Mouse (Mus musculus): ENCODE data around the gene Slc32a1. TPM values are rescaled to one million over a fixed set of nuclear protein-coding genes. Genes with fewer than 3 reads are reported as not detected.

The Slc32a1 gene
- not detected for polyA plus RNA-seq (2017; shearing (Covaris generic))

DNA sequence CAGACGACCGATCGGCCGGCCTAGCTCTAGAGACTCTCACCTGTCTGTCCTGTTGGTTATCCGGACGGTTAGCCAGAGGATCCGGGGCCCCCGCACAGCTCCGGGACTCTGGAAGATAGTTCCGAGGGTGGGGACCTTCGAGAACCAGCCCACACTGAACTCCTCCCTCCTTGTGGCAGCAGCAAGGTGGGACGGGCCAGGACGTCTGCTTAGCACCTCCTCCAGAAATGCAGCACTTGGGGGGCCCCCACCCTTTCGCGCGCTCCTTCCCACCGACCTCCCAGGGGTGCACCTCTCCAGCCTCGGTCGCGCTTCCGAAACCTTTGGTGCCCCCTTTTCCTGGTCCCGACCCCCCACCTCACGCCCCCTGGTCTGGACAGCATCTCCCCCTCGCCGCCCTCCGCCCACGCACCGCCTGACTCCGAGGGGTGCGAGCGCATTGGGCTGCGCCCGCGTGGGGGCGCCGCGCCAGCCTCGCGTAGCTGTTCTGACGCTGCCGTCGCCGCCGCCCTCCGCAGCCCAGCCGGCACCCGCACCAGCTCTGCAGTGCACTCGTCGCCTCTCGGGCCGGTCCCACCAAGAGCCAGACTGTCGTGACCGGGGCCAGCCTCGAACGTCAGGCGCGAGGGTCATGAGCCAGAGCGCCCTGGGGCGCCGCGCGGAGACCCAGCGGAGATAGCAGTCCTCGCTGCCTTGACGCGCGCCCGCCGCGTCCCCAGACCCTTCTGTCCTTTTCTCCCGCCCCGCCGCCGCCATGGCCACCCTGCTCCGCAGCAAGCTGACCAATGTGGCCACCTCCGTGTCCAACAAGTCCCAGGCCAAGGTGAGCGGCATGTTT is at the start of gene Slc32a1:
TSS of gene Slc32a1 (plus strand) at position 280 of the 838 bp plus-strand sequence.

DNA sequence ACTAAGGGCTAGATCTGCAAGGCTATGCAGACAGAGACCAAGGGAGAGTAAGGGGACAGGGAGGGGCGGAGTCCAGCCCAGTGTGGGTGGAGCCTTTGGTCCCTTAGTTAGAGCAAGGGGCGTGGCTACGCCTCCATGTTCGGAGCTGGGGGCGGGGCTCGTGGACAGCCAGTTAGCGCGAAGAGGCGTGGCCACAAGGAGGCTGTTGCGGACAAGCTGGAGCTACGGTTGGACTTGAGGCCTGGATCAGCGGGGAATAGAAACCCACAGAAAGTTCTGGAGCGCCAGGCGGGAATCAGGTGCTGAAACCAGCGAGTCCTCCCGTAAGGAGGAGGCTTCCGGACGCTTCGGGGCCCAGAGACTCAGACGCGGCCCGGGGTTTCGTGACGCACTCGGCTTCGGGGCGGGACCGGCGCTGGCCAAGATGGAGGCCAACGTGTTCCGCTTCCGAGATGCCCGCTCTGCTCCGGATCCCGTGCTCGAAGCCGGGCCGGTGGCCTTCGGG is 14.2 kb downstream of the Slc32a1 start, which contains the start of gene Actr5:
TSS of gene Actr5 (plus strand) at position 171 of the 505 bp plus-strand sequence.

DNA sequence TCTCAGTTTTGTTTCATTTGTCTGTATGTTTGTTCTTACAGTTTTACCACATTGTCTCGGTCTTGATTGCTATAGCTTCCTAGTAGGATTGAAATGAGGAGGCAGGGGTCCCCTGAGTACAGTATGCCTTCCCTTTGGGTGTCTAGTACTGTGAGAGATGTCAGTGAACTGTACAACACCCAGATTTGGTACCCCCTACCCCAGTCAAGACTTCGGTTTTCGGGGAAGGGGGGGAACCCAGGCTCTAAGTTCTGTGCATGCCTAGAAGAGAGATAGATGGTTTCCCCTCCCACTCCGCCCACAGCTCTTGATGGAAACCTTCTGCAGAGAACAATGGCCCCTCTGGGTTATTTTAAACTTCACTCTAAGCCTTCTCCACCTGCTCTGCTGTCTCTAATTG is 54.5 kb downstream of the Slc32a1 start, which contains the start of gene Ppp1r16b:
TSS of gene Ppp1r16b (plus strand) at position 301 of the 400 bp plus-strand sequence.

Other genes with a start within 250 kb of the Slc32a1 start
- not detected for gene Snhg11, start 235.1 kb upstream of the Slc32a1 start, polyA plus RNA-seq (2017; shearing (Covaris generic))
- 6.9 TPM for gene Ralgapb, start 200.9 kb upstream of the Slc32a1 start, polyA plus RNA-seq (2017; shearing (Covaris generic))
- not detected for gene Adig, start 108.2 kb upstream of the Slc32a1 start, polyA plus RNA-seq (2017; shearing (Covaris generic))
- gene Arhgap40, start 98.0 kb upstream of the Slc32a1 start, polyA plus RNA-seq (2017; shearing (Covaris generic)): not detected
- gene Actr5, start 14.1 kb downstream of the Slc32a1 start, polyA plus RNA-seq (2017; shearing (Covaris generic)): 1.6 TPM
- gene Ppp1r16b, start 54.6 kb downstream of the Slc32a1 start, polyA plus RNA-seq (2017; shearing (Covaris generic)): 47.2 TPM
- gene Fam83d, start 157.3 kb downstream of the Slc32a1 start, polyA plus RNA-seq (2017; shearing (Covaris generic)): 0.54 TPM
- gene Dhx35, start 184.0 kb downstream of the Slc32a1 start, polyA plus RNA-seq (2017; shearing (Covaris generic)): 18.8 TPM

Measured in activated CD4-positive, CD25-positive, alpha-beta regulatory T cell, adult 9 weeks (primary cell).